Mouse (Mus musculus) ES-E14 (cell line): ENCODE data around the gene Trp53bp1. TPM values are rescaled to one million over a fixed set of nuclear protein-coding genes. Genes with fewer than 3 reads are reported as not detected.

Source experiments
- DNase-seq: peaks from one replicate; pipeline ENCODE4 v3.0.0-alpha.2; 2013; ENCODE audit warnings: low read depth, low spot score
- H3K27ac ChIP-seq: 2 replicates; pipeline ENCODE4 v1.5.1; 2012; ENCODE audit warnings: low read depth, mild to moderate bottlenecking, low read length, moderate library complexity, mixed read lengths; ENCODE audit not compliant: poor library complexity, insufficient read depth, severe bottlenecking
- H3K36me3 ChIP-seq: 2 replicates; pipeline ENCODE4 v1.6.1; 2012; ENCODE audit warnings: mild to moderate bottlenecking, low read length, moderate library complexity, mixed read lengths; ENCODE audit not compliant: control insufficient read depth, poor library complexity, insufficient read depth, severe bottlenecking
- H3K4me1 ChIP-seq, 2 experiments: fragments of 150-350 bp in 1 of 2; sonication (generic) in 1 of 2; 2 replicates each; pipeline ENCODE4 v1.6.1; 2012; ENCODE audit warnings: low read length in 2 of 2, mild to moderate bottlenecking in 1 of 2, mixed read lengths in 1 of 2; ENCODE audit not compliant: control insufficient read depth in 2 of 2, insufficient read depth in 2 of 2, poor library complexity in 1 of 2
- H3K4me3 ChIP-seq, 2 experiments: fragments of 150-350 bp in 1 of 2; sonication (generic) in 1 of 2; 2 replicates each; pipeline ENCODE4 v1.5.1; 2012; ENCODE audit warnings: low read length in 2 of 2, low read depth in 1 of 2, mild to moderate bottlenecking in 1 of 2, mixed read lengths in 1 of 2; ENCODE audit not compliant: insufficient read depth in 1 of 2, poor library complexity in 1 of 2, severe bottlenecking in 1 of 2
- H3K9ac ChIP-seq: 2 replicates; pipeline ENCODE4 v1.6.1; 2012; ENCODE audit warnings: low read depth, mild to moderate bottlenecking, low read length, mixed read lengths; ENCODE audit not compliant: poor library complexity, insufficient read depth, severe bottlenecking
- H3K9me3 ChIP-seq: fragments of 150-350 bp; sonication (generic); 2 replicates; pipeline ENCODE4 v1.6.1; 2012; ENCODE audit warnings: low read depth, mild to moderate bottlenecking, low read length; ENCODE audit not compliant: control insufficient read depth, insufficient read depth
- CHD2 ChIP-seq: IDR thresholded peaks from 2 replicates; pipeline ENCODE4 v1.6.1; 2014; ENCODE audit warnings: mild to moderate bottlenecking, low read depth, low read length, inconsistent platforms
- HCFC1 ChIP-seq: IDR thresholded peaks from 2 replicates; pipeline ENCODE4 v1.6.1; 2012; ENCODE audit warnings: low read length, inconsistent platforms, borderline replicate concordance; ENCODE audit not compliant: insufficient read depth
- MAFK ChIP-seq: IDR thresholded peaks from 2 replicates; pipeline ENCODE4 v1.6.1; 2014; ENCODE audit warnings: mild to moderate bottlenecking, low read depth, low read length, inconsistent platforms; ENCODE audit not compliant: insufficient read depth
- ZC3H11A ChIP-seq: IDR thresholded peaks from 2 replicates; pipeline ENCODE4 v1.6.1; 2012; ENCODE audit warnings: low read depth, mild to moderate bottlenecking, inconsistent platforms, low read length, borderline replicate concordance
- ZNF384 ChIP-seq: IDR thresholded peaks from 2 replicates; pipeline ENCODE4 v1.6.1; 2012; ENCODE audit warnings: low read depth, low read length, inconsistent platforms
- in situ Hi-C, 2 experiments: fragments of 600-800 bp; cut with MboI; formaldehyde crosslinking; loops; one replicate each; pipeline ENCODE4 v1.15.1; 2025; ENCODE audit warnings: low sequenced_read_pairs in 2 of 2, inconsistent platforms in 1 of 2; ENCODE audit not compliant: unreplicated experiment in 2 of 2
- total RNA-seq: library from RNA; depleted of rRNA; stranded (reverse); fragments of 300-350 nt; gene quantifications from 2 replicates; pipeline ENCODE4 v1.2.3, GENCODE M21; 2012

Gene Trp53bp1
- total RNA-seq, 1 experiment, result 47.6 TPM

- H3K9ac ChIP-seq, result no peak overlapping the region
- TF ChIP-seq MAFK (no peak), HCFC1 (no peak), ZC3H11A (no peak), ZNF384 (no peak), CHD2 (no peak)
- in situ Hi-C loops, result no loop called here
- peaks cover 25% of the 10 kb centered on the region for H3K36me3 ChIP-seq
- no peaks in the 10 kb centered on the region for H3K9me3 ChIP-seq
- H3K27ac ChIP-seq, result no peak overlapping the region
- H3K4me3 ChIP-seq, result no peak overlapping the region
- peaks cover 5 to 10% of the 10 kb centered on the region in 2 experiments; a peak in 3 of 4 replicates for H3K4me1 ChIP-seq
- no peak for DNase-seq
Measured at GRCm38 (mm10) chr2:121214491-121214890, 56.7 kb downstream of the Trp53bp1 start.

GRCm38 (mm10) chr2:121206541-121206940 is 64.7 kb downstream of the Trp53bp1 start:
- in situ Hi-C loops, result no loop called here
- TF ChIP-seq ZNF384, result no peak
- TF ChIP-seq CHD2, result no peak
- no peak for TF ChIP-seq HCFC1
- TF ChIP-seq ZC3H11A, result no peak
- no peak for TF ChIP-seq MAFK
- H3K4me1 ChIP-seq, result no peaks in the 10 kb centered on the region
- H3K4me3 ChIP-seq, result no peak overlapping the region
- no peak overlapping the region for H3K27ac ChIP-seq
- no peak overlapping the region for H3K9ac ChIP-seq
- no peak for DNase-seq
- H3K9me3 ChIP-seq, result no peaks in the 10 kb centered on the region
- H3K36me3 ChIP-seq, result peaks cover 30% of the 10 kb centered on the region

- Histone ChIP-seq H3K4me1 (no peaks in the 10 kb centered on the region), H3K27ac (no peak overlapping the region), H3K9me3 (no peaks in the 10 kb centered on the region), H3K9ac (no peak overlapping the region), H3K36me3 (peaks cover 28% of the 10 kb centered on the region), H3K4me3 (no peak overlapping the region)
- TF ChIP-seq ZC3H11A (no peak), HCFC1 (no peak)
- no peak for DNase-seq
- in situ Hi-C loops, result no loop called here
Measured at GRCm38 (mm10) chr2:121204276-121204675, 66.9 kb downstream of the Trp53bp1 start.

DNA sequence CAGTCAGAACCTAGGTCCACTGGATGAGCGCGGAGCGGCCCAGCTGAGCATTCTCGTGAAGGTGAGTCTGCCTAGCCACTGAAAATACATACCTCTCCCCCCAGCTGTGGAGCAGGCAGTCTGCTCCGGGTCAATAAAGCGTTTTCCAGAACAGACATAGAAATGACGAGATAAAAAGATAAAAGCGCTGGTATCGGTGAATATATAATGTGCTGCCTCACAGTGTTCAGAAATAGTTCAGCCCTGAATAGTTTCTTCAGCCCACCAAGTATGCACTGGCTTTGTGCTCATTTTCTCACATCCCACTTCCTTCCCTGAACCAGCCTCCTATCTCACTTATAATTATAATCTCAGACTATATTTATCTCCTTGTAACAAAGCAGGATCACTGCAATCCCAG is 75.7 kb downstream of the Trp53bp1 start:
- H3K27ac ChIP-seq, result no peak overlapping the region
- peaks cover 34% of the 10 kb centered on the region for H3K36me3 ChIP-seq
- in situ Hi-C loops, result no loop called here
- no peaks in the 10 kb centered on the region for H3K9me3 ChIP-seq
- H3K4me3 ChIP-seq, result no peak overlapping the region
- no peaks in the 10 kb centered on the region for H3K4me1 ChIP-seq
- TF ChIP-seq HCFC1, result no peak
- no peak for TF ChIP-seq ZC3H11A
- no peak for TF ChIP-seq CHD2
- TF ChIP-seq ZNF384, result no peak
- no peak for TF ChIP-seq MAFK
- DNase-seq, result no peak
- H3K9ac ChIP-seq, result no peak overlapping the region

DNA sequence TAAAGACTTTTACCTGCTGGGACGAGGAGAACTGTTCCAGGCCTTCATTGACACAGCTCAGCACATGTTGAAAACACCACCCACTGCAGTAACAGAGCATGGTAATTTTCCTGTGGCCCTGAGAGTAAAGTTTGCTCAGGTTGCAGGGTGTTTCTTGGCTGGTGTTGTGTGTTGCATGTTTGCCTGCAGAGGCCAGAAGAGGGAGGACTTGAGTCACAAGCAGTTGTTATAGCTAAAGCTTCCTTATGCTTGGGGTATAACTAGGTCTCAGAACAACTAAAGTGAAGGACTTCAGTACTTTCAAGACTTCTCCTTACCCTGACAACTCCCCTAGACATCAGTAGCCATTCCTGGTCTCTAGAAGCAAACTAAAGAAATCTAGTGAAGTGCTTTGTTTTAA is 82.7 kb downstream of the Trp53bp1 start:
- no peak overlapping the region for H3K9ac ChIP-seq
- H3K36me3 ChIP-seq, result peaks cover 39% of the 10 kb centered on the region
- H3K4me3 ChIP-seq, result no peak overlapping the region
- H3K27ac ChIP-seq, result no peak overlapping the region
- TF ChIP-seq ZC3H11A (no peak), ZNF384 (no peak), HCFC1 (no peak), CHD2 (no peak), MAFK (no peak)
- in situ Hi-C loops, result loop anchor here (10.0 kb wide), 2 partner anchors 146 to 156 kb away; no protein-coding TSS in a partner anchor
- H3K9me3 ChIP-seq, result no peaks in the 10 kb centered on the region
- DNase-seq, result no peak
- no peaks in the 10 kb centered on the region for H3K4me1 ChIP-seq
